Mouse (Mus musculus) C2C12 (cell line): ENCODE results near the gene Tmem181a. TPM values are rescaled to one million over a fixed set of nuclear protein-coding genes. Genes with fewer than 3 reads are reported as not detected.
"Not testable (repeated sequence)": the region's sequence is repeated elsewhere in the genome, so short reads cannot be mapped to it uniquely, and the experiment has no call there.

Source experiments
- H3K27me3 ChIP-seq: one replicate; pipeline ENCODE4 v1.6.1; 2011; ENCODE audit not compliant: control insufficient read depth, insufficient read depth, insufficient read length
- H3K36me3 ChIP-seq: one replicate; pipeline ENCODE4 v1.6.1; 2011; ENCODE audit not compliant: control insufficient read depth, insufficient read depth
- H3K4me3 ChIP-seq: one replicate; pipeline ENCODE4 v1.5.1; 2011; ENCODE audit warnings: mild to moderate bottlenecking, control low read depth; ENCODE audit not compliant: poor library complexity, insufficient read depth, severe bottlenecking
- H3K79me2 ChIP-seq: one replicate; pipeline ENCODE4 v1.6.1; 2011; ENCODE audit not compliant: control insufficient read depth, insufficient read depth
- H3K79me3 ChIP-seq: one replicate; pipeline ENCODE4 v1.6.1; 2011; ENCODE audit warnings: low read depth, control low read depth
- H3ac ChIP-seq: one replicate; pipeline ENCODE3; 2011; ENCODE audit warnings: low read depth; ENCODE audit not compliant: control insufficient read depth, insufficient read length
- polyA plus RNA-seq: library from polyadenylated mRNA; unstranded; fragments of >200 nt; fragmentation: generic; extraction: Trizol; gene quantifications from one replicate; pipeline ENCODE4 v1.2.1, GENCODE M21; 2012; ENCODE audit warnings: missing spikeins

Gene Tmem181a
- polyA plus RNA-seq, 1 experiment: 7.1 TPM

DNA sequence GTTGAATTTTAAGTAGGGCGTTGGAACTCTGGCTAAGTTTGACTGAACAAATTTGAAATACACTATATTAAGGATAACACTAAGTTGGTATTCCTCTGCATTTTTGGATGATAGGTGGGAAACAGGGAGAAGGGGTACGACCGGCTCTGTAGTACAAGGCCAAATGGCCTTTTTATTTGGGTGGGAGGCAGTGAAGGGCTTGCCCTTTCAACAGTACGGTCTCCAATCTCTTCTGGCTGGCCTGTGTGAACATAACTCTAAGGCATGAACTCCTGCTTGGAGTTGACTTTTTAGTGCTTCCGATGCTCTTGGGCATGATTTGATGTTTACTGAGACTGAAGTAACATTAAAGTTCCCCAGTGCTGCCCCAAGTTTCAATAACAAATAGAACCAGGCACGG is 68.9 kb downstream of the Tmem181a start:
- not testable (repeated sequence) for H3K79me3 ChIP-seq, H3K79me2 ChIP-seq, H3K4me3 ChIP-seq, H3K27me3 ChIP-seq, H3K36me3 ChIP-seq, H3ac ChIP-seq

DNA sequence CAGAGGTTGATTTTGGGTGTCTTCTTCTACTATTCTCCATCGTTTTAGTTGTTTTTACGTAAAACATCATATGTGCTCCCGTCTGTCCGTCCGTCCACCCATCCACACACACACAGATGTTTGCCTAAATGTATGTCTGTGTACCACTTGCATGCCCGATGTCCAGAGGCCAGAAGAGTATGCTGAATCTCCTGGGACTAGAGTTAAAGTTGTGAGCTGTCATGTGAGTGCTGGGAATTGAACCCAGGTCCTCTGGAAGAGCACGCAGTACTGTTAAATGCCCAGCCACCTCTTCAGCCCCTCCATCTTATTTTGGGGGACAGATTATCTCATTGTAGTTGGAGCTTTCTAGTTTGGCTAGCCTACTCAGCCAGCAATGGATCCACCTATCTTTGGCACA is 70.9 kb downstream of the Tmem181a start:
- not testable (repeated sequence) for H3K4me3 ChIP-seq, H3ac ChIP-seq, H3K36me3 ChIP-seq, H3K79me2 ChIP-seq, H3K79me3 ChIP-seq, H3K27me3 ChIP-seq

DNA sequence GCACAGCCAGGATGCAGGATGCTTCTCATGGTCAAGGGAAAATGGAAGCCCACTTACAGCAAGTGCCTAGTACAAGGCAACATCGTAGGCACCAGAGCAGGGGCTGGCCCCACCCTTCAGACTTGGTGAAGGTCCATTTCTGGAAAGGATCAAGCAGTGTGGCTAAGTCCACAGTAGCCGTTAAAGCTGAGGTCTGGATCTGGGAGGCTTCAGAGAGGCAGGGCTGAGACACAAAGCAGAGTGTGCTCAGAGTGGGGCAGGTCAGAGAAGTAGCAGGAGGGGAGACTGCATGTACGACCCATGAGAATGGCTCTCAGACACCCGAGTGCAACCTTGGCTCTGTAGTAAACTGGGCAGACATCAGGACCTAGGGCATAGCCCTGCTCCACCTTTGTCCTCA is 72.3 kb downstream of the Tmem181a start:
- not testable (repeated sequence) for H3K4me3 ChIP-seq, H3K79me2 ChIP-seq, H3K27me3 ChIP-seq, H3K79me3 ChIP-seq, H3K36me3 ChIP-seq, H3ac ChIP-seq

DNA sequence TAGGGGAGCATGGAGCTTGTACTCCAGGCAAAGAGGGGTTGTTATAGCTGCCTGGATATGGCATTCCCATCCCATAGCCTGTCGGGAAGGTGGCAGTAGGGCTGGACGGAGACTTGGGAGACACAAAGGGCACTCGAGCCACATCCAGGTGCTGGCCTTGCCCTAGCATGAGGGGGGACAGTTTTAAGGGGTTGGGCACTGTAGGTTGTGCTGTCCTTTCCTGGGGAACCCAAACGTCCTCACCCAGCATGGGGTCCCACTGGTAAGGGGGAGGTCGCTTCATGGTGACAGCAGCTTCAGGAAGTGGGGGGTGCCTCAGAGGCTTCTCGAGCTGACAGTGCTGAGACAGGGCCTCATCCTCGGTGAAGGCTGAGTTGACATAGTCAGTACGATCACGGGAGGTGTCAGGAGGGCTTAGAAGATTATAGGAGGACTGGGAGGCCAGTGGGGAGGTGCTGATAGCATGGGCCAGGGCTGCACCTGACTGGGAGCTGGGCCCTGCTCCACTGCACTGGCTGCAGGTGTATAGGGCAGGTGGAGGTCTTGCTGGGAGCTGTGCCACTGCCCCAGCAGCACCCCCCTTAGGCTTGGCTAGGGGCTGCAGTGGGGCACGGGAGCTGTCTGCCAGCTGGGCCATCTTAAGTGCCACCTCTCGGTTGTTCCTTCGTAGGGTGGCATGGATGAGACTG is 86.1 kb downstream of the Tmem181a start:
- H3K4me3 ChIP-seq, H3K79me3 ChIP-seq, H3ac ChIP-seq, H3K36me3 ChIP-seq, H3K79me2 ChIP-seq, H3K27me3 ChIP-seq: not testable (repeated sequence)

DNA sequence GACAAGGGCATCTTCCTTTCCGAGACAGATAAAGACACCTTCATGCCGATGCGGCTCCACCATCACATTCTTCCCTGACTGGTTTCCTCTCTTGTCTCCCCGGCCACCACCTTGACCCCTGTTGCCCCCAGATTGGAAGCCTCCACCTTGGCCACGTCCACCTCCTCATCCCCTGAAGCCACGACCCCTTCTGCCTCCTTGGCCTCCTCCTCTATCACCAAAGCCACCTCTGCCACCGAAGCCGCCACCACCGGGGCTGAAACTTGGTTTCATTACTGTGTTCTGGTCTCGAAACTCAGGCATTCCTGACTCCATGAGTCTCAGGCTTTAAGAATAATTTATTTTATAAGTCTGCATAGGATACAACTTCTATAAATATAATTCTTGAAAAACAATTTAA is 98.6 kb downstream of the Tmem181a start:
- H3ac ChIP-seq, H3K4me3 ChIP-seq, H3K79me3 ChIP-seq, H3K79me2 ChIP-seq, H3K27me3 ChIP-seq, H3K36me3 ChIP-seq: not testable (repeated sequence)

Other genes starting within 250 kb of the Tmem181a start
- 1.8 TPM for gene Serac1, start 177.1 kb upstream of the Tmem181a start, polyA plus RNA-seq
- 90.0 TPM for gene Gtf2h5, start 177.1 kb upstream of the Tmem181a start, polyA plus RNA-seq
- 58.1 TPM for gene Tulp4, start 150.4 kb upstream of the Tmem181a start, polyA plus RNA-seq
- gene Dynlt1a, start 60.6 kb downstream of the Tmem181a start, polyA plus RNA-seq: 9.6 TPM
- 232 TPM for gene Dynlt1b, start 173.3 kb downstream of the Tmem181a start, polyA plus RNA-seq